Mouse (Mus musculus): ENCODE data around the gene Icos. TPM values are rescaled to one million over a fixed set of nuclear protein-coding genes. Genes with fewer than 3 reads are reported as not detected.

The Icos gene
- polyA plus RNA-seq, 1 experiment: 0.94 TPM

DNA sequence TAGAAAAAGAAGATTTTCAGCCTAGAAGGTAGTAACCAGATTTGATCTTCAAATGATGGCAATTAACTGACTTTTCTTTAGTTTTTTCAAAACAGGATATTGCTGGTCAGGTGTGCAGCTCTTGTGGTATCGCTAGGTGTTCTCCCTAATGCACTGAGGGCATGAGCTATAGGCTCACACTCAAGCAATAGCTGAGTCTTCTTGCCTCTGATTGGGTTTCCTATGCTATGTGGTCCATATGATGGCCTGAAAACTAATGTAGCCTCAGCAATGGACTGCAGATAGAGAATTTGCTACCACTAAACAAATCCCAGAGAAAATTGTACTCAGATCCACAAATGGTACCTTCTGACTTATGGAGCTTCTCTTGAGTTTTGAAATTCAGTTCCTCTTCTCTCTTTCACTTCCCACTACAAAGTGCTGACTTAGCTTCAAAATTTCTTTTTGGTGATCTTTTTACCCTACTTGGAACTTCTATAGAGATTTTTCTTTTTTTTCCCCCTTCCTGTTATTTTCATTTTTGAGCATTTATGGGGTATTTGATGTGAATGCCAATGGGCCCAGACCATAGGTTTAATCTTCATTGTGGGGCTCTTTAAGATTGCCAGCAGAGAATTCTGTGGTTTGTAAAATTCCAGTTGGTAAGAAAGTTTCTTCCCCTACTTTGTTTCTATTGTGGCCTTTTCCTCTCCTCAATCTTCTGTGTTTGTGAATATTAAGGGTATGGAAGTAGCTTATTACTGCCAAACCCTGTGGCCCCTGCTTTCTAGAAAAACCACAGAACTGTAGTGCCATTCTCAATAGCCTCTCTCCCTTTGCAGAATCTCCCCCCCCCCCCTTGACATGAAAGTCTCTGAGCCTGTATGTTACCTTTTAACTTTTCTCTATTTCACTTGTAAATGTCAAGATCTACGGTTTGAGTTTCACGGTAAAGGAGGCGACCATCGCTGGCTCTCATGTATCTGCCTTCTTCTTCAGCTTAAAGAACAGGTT, 36.4 kb upstream of the Icos start:
- H3K4me1 ChIP-seq (ENCODE audit: control insufficient read depth, insufficient read depth, low read length): peaks cover 66% of the 10 kb centered on the region
- TF ChIP-seq CTCF (IDR thresholded peaks at IDR 0.05; ENCODE audit: low read depth, low read length): no peak
- TF ChIP-seq POLR2A (IDR thresholded peaks at IDR 0.05; ENCODE audit: borderline replicate concordance, low read depth, low read length): no peak
- H3K4me3 ChIP-seq (ENCODE audit: insufficient read depth, low read length): no peak overlapping the region
- H3K27ac ChIP-seq (ENCODE audit: insufficient read depth, low read depth, low read length): peak overlapping the region; percentile 100

DNA sequence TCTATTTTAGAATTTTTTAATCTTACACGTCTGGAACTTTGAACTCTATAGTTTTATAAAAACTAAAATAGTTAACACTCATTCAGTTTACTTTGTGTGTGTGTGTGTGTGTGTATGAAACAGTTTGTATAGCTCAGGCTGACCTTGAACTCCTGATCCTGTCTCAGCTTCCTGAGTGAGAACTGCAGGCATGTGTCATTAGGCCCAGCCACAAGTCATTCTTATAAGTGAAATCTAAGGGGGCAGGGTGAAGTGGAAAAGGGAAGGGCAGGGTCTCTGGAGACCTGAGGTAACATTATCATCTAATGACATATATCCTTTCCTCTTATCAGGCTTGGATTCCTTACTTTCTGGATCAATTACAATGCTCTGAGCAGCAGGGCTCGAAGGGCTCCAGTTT, 34.8 kb upstream of the Icos start:
- peaks cover 55% of the 10 kb centered on the region for H3K4me1 ChIP-seq (ENCODE audit: control insufficient read depth, insufficient read depth, low read length)
- TF ChIP-seq CTCF (IDR thresholded peaks at IDR 0.05; ENCODE audit: low read depth, low read length) (no peak), POLR2A (IDR thresholded peaks at IDR 0.05; ENCODE audit: borderline replicate concordance, low read depth, low read length) (no peak)
- H3K4me3 ChIP-seq (ENCODE audit: insufficient read depth, low read length): no peak overlapping the region
- H3K27ac ChIP-seq (ENCODE audit: insufficient read depth, low read depth, low read length): peak overlapping the region; percentile 64

DNA sequence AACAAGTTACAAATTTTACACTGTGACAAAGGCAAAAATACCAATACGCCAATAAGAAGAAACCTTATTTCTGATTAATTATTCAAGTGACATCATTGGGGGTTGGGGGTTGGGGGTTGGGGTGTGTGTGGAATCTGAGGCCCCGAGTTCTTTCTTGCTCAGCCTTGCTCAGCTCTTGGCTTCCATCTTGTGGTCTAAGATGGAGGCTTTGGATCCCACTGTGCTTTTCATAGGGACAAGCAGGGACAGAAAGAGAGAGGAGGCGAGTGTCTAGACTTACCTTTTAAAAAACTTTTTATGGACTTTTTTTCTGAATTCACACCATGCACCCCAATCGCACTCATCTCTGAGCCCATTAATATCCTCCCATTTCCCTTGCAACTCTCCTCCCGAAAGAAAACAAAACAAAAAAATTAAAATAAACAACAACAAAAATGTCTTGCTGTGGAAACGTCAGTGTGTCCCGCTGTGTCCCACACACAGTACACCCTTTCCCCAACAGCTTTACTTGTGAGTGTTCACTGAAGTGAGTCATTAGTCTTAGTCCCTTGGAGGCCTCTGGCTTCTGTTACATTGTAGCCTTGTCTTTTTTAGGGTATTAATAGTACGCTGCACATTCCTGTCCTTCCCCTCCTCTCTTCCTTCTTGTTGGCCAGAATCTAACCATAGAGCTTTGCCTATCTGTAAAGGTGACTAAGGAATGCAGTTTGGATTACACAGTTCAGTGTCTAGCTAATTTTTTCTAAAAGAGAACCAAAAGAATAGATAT, 31.9 kb upstream of the Icos start:
- Histone ChIP-seq H3K4me1 (ENCODE audit: control insufficient read depth, insufficient read depth, low read length) (peaks cover 32% of the 10 kb centered on the region), H3K4me3 (ENCODE audit: insufficient read depth, low read length) (no peak overlapping the region), H3K27ac (ENCODE audit: insufficient read depth, low read depth, low read length) (no peak overlapping the region)
- TF ChIP-seq CTCF (IDR thresholded peaks at IDR 0.05; ENCODE audit: low read depth, low read length): no peak
- no peak for TF ChIP-seq POLR2A (IDR thresholded peaks at IDR 0.05; ENCODE audit: borderline replicate concordance, low read depth, low read length)

DNA sequence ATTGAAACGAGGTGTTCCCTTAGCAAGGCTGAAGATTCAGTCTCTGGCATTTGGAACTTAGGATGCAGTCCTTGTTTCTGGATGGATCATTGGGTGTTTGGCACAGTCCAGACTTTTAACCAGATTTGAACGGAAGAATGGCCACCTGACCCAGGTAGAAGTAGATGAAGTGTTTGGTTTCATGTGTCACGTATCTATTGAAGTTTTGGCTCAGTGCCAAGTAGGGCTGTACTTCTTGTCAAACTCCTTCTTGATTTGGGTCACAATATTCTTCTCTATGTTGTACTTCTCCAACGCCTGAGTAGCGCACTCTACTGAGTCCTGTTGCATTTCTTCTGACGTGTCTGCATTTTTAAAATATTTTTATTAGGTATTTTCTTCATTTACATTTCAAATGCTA, 29.6 kb upstream of the Icos start:
- Histone ChIP-seq H3K27ac (ENCODE audit: insufficient read depth, low read depth, low read length) (no peak overlapping the region), H3K4me1 (ENCODE audit: control insufficient read depth, insufficient read depth, low read length) (peaks cover 16% of the 10 kb centered on the region), H3K4me3 (ENCODE audit: insufficient read depth, low read length) (no peak overlapping the region)
- TF ChIP-seq POLR2A (IDR thresholded peaks at IDR 0.05; ENCODE audit: borderline replicate concordance, low read depth, low read length) (no peak), CTCF (IDR thresholded peaks at IDR 0.05; ENCODE audit: low read depth, low read length) (no peak)

DNA sequence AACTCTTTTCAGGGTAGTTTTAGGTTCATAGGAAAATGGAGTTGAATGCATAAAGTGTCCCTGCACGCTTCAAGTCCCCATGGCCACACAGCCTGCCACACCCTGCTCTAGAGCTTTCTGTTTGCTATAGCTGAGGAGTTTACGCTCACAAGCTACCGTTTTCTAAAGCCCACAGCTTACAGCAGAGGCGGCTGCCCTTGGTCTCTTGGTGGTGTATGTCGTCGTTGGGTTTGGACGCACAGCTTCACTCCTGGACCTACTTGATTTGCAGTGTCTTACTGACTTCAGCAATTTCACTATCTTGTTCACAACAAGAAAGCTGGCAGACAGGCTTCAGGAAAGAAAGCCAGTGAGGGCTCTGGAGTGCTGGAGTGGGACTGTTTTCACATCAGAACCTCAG, 24.8 kb upstream of the Icos start:
- no peak overlapping the region for H3K27ac ChIP-seq (ENCODE audit: insufficient read depth, low read depth, low read length)
- TF ChIP-seq CTCF (IDR thresholded peaks at IDR 0.05; ENCODE audit: low read depth, low read length) (no peak), POLR2A (IDR thresholded peaks at IDR 0.05; ENCODE audit: borderline replicate concordance, low read depth, low read length) (no peak)

DNA sequence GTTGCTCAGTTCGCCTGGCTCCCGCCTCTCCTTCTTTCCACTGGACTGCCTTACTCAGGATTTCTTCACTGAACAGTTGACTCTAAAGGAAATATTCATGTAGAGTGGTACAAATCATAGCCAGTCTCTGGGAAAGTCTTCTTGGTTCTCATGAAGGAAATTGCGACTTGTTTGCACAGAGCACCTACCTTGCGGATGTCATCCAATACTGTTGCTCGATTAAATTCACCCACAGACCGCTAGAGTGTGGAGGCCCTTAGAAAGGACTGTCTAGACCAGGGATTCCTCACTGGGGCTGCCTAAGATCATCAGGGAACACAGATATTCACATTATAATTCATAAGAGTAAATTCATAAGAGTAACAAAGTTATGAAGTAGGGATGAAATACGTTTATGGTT, 24.0 kb upstream of the Icos start:
- H3K27ac ChIP-seq (ENCODE audit: insufficient read depth, low read depth, low read length): no peak overlapping the region
- H3K4me3 ChIP-seq (ENCODE audit: insufficient read depth, low read length): no peak overlapping the region
- no peak for TF ChIP-seq POLR2A (IDR thresholded peaks at IDR 0.05; ENCODE audit: borderline replicate concordance, low read depth, low read length)
- no peak for TF ChIP-seq CTCF (IDR thresholded peaks at IDR 0.05; ENCODE audit: low read depth, low read length)
- peaks cover 11% of the 10 kb centered on the region for H3K4me1 ChIP-seq (ENCODE audit: control insufficient read depth, insufficient read depth, low read length)

More for the DNA sequence above, 24.8 kb upstream of the Icos start:
- Histone ChIP-seq H3K4me3 (ENCODE audit: insufficient read depth, low read length) (no peak overlapping the region), H3K4me1 (ENCODE audit: control insufficient read depth, insufficient read depth, low read length) (peaks cover 11% of the 10 kb centered on the region)

DNA sequence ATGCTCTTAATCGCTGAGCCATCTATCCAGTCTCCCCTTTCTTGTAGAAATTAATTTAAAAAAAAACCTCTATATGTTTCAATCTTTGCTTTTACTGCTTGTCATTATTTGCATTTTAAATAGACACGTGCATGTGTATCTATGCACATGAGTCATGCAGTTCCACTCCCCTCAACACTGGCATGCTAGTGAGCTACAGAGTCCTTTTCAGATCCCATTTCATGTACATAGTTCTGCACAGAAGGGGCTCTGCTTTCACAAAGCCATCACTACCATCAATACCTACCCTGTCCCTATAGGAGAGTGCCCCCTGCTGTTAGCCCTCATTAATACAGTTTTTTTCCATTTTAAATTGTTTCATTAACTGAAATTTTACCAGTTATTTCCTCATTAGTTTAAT, 23.0 kb upstream of the Icos start:
- Histone ChIP-seq H3K27ac (ENCODE audit: insufficient read depth, low read depth, low read length) (no peak overlapping the region), H3K4me3 (ENCODE audit: insufficient read depth, low read length) (no peak overlapping the region), H3K4me1 (ENCODE audit: control insufficient read depth, insufficient read depth, low read length) (peaks cover 11% of the 10 kb centered on the region)
- TF ChIP-seq POLR2A (IDR thresholded peaks at IDR 0.05; ENCODE audit: borderline replicate concordance, low read depth, low read length) (no peak), CTCF (IDR thresholded peaks at IDR 0.05; ENCODE audit: low read depth, low read length) (no peak)

DNA sequence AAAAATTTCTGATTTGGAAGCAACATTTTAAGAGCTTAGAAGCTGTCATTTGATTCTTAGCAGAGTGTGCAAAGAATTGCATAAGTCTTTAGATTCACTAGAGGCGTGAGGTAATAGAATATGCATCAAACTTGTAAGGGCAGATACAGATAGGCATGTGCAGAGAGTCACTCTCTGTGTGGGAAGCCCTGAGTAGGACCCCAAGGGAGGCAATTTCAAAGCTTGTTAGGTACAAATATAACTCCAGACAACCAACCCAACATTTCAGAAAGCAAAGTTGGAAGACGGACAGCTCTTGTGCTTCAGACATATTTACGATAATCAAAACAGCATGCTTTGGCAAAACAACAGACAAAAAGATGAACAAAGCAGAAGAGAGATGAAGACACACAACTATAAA, 22.5 kb upstream of the Icos start:
- Histone ChIP-seq H3K4me1 (ENCODE audit: control insufficient read depth, insufficient read depth, low read length) (peaks cover 16% of the 10 kb centered on the region), H3K27ac (ENCODE audit: insufficient read depth, low read depth, low read length) (no peak overlapping the region), H3K4me3 (ENCODE audit: insufficient read depth, low read length) (no peak overlapping the region)
- TF ChIP-seq POLR2A (IDR thresholded peaks at IDR 0.05; ENCODE audit: borderline replicate concordance, low read depth, low read length): no peak
- TF ChIP-seq CTCF (IDR thresholded peaks at IDR 0.05; ENCODE audit: low read depth, low read length): no peak

DNA sequence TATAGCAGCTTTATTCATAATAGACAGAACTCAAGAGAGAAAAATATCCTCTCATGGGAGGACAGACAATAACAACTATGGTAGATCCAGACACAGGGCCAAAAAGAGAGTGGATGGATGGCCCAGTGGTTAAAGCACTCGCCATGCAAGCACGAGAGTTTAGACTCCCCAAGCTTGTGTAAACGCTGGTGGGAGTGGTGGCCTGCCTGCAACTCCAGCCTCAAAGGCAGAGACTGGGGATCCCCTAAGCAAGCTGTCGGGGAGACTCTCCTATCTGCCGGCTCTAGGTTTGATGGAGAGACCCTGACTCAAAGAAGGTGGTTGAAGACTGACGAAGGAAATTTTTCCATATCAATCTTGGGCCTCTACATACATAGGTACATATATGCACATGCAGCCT, 21.5 kb upstream of the Icos start:
- no peak for TF ChIP-seq POLR2A (IDR thresholded peaks at IDR 0.05; ENCODE audit: borderline replicate concordance, low read depth, low read length)
- no peak overlapping the region for H3K4me3 ChIP-seq (ENCODE audit: insufficient read depth, low read length)
- H3K4me1 ChIP-seq (ENCODE audit: control insufficient read depth, insufficient read depth, low read length): peaks cover 18% of the 10 kb centered on the region
- H3K27ac ChIP-seq (ENCODE audit: insufficient read depth, low read depth, low read length): no peak overlapping the region

DNA sequence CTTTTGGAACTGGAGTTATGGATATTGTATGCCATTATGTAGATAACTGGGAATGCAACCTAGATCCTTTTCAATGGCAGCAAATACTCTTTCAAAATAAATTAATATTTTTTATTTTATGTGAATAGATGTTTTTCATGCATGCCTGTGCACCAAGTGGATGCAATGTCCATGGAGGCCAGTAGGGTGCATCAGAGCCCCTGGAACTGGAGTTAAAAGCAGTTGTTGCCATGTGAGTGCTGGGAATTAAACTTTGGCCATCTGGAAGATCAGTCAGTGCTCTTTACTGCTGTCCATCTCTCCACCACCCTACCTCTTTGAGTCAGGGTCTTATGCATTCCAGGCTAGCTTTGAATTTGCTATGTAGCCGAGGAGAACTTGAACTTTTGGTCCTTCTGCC, 19.4 kb upstream of the Icos start:
- Histone ChIP-seq H3K4me3 (ENCODE audit: insufficient read depth, low read length) (no peak overlapping the region), H3K4me1 (ENCODE audit: control insufficient read depth, insufficient read depth, low read length) (peaks cover 15% of the 10 kb centered on the region), H3K27ac (ENCODE audit: insufficient read depth, low read depth, low read length) (no peak overlapping the region)
- TF ChIP-seq CTCF (IDR thresholded peaks at IDR 0.05; ENCODE audit: low read depth, low read length) (no peak), POLR2A (IDR thresholded peaks at IDR 0.05; ENCODE audit: borderline replicate concordance, low read depth, low read length) (no peak)
